Mouse (Mus musculus): ENCODE measurements at regions not wholly inside any gene's neighbourhood (a gene's known extent, or its start where the extent isn't known, plus 50 kb on each side); places are given as distances from the start of the nearest gene placed in this dataset.

DNA sequence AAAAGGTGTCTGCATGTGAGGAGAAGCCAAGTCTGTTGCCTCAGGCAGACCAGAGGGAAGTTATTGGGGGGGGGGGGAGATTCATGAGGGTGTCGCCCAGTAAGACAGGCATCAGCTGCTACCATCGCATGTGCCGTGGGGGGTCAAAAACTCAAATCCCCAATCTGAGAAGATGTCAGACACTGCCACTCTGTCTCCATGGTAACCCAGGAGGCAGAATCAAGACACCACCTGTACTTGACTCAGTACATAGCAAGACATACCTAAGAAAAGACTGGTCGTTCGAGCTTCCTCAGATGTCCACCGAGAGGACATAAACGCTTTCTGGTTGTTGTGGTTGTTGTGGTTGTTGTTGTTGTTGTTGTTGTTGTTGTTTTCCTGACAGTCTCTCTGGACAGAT, 418.1 kb downstream of the Plekhb2 start:
- Histone ChIP-seq H3K4me1 (ENCODE audit: control insufficient read depth in 1 of 2, insufficient read depth in 2 of 2, low read length in 2 of 2) (no peaks in the 10 kb centered on the region), H3K79me2 (ENCODE audit: control insufficient read depth, insufficient read depth, low read length, poor library complexity) (no peaks in the 10 kb centered on the region), H3K9me3 (replicated peaks; ENCODE audit: insufficient read depth, low read length) (no peaks in the 10 kb centered on the region), H3K27me3 (ENCODE audit: control insufficient read depth in 1 of 2, insufficient read depth in 2 of 2, low read length in 2 of 2) (no peaks in the 10 kb centered on the region), H3K36me3 (ENCODE audit: control insufficient read depth in 1 of 2, insufficient read depth in 2 of 2, low read length in 2 of 2) (no peaks in the 10 kb centered on the region), H3K4me3 (ENCODE audit: control insufficient read depth in 1 of 2, insufficient read depth in 1 of 2, low read depth in 2 of 2, low read length in 2 of 2) (no peak overlapping the region), H3K9ac (ENCODE audit: control insufficient read depth, low read depth, low read length, poor library complexity, severe bottlenecking) (no peak overlapping the region), H3K27ac (ENCODE audit: control insufficient read depth, low read depth, low read length) (no peak overlapping the region)
- no peak for DNase-seq (ENCODE audit: low read depth, low spot score)
- no peak for TF ChIP-seq POLR2A (IDR thresholded peaks at IDR 0.05; ENCODE audit: control insufficient read depth in 1 of 2, insufficient read depth in 1 of 2, low read depth in 1 of 2, low read length in 2 of 2, poor library complexity in 1 of 2)
- no peak for TF ChIP-seq CTCF (IDR thresholded peaks at IDR 0.05 in 2 of 3, conservative IDR thresholded peaks at IDR 0.05 in 1 of 3; ENCODE audit: control insufficient read depth in 1 of 3, insufficient read depth in 1 of 3, low read depth in 2 of 3, low read length in 3 of 3, poor library complexity in 1 of 3, severe bottlenecking in 1 of 3)
- TF ChIP-seq TAL1 (IDR thresholded peaks at IDR 0.05; ENCODE audit: low read length) = no peak
- no peak for TF ChIP-seq RAD21 (IDR thresholded peaks at IDR 0.05; ENCODE audit: low read depth, low read length)
- TF ChIP-seq NELFE (IDR thresholded peaks at IDR 0.05; ENCODE audit: low read depth, low read length) = no peak
- TF ChIP-seq EP300 (IDR thresholded peaks at IDR 0.05; ENCODE audit: low read depth in 1 of 2, low read length in 2 of 2) = no peak
- no peak for TF ChIP-seq RCOR1 (IDR thresholded peaks at IDR 0.05; ENCODE audit: low read depth, low read length)

DNA sequence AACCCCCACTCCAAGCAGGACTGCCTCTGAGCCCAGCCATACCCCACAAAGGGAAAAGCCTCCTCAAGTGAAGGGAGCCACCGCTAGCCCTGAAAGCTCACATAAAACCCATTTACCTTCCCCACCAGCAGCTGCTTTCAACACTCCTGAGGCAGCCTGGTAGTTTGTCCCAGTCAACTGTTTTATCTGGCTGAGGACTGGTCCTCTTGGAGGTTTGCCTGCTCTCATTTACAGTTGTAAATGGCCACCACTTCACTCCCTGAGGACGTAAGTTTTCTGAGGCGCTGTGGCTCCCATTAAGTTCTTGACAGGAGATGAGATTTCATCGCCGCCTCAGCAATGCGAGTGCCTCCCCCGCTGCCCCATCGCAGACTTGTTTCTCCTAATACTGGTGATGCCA, 425.2 kb downstream of the Plekhb2 start:
- no peak overlapping the region for H3K9ac ChIP-seq (ENCODE audit: control insufficient read depth, low read depth, low read length, poor library complexity, severe bottlenecking)
- H3K27ac ChIP-seq (ENCODE audit: control insufficient read depth, low read depth, low read length) = no peak overlapping the region
- H3K79me2 ChIP-seq (ENCODE audit: control insufficient read depth, insufficient read depth, low read length, poor library complexity) = no peaks in the 10 kb centered on the region
- TF ChIP-seq RCOR1 (IDR thresholded peaks at IDR 0.05; ENCODE audit: low read depth, low read length) (no peak), POLR2AphosphoS5 (IDR thresholded peaks at IDR 0.05; ENCODE audit: borderline replicate concordance, low read depth, low read length) (no peak), ZC3H11A (IDR thresholded peaks at IDR 0.05; ENCODE audit: low read depth, low read length) (no peak), UBTF (IDR thresholded peaks at IDR 0.05; ENCODE audit: borderline replicate concordance, insufficient read depth, low read depth, low read length) (no peak), MYB (IDR thresholded peaks at IDR 0.05; ENCODE audit: low read depth, low read length) (no peak), RAD21 (IDR thresholded peaks at IDR 0.05; ENCODE audit: low read depth, low read length) (no peak), TAL1 (IDR thresholded peaks at IDR 0.05; ENCODE audit: low read length) (no peak), MAZ (IDR thresholded peaks at IDR 0.05; ENCODE audit: low read depth, low read length) (no peak), JUND (IDR thresholded peaks at IDR 0.05; ENCODE audit: low read depth, low read length) (no peak), NRF1 (IDR thresholded peaks at IDR 0.05; ENCODE audit: insufficient read depth, low read depth, low read length, poor library complexity, severe bottlenecking) (no peak), ZMIZ1 (IDR thresholded peaks at IDR 0.05; ENCODE audit: low read depth, low read length) (no peak), TCF12 (IDR thresholded peaks at IDR 0.05; ENCODE audit: low read depth, low read length) (no peak), USF2 (IDR thresholded peaks at IDR 0.05; ENCODE audit: borderline replicate concordance in 1 of 2, insufficient read depth in 1 of 2, low read depth in 1 of 2, low read length in 2 of 2) (no peak), USF1 (IDR thresholded peaks at IDR 0.05; ENCODE audit: low read depth, low read length) (no peak), SMC3 (IDR thresholded peaks at IDR 0.05; ENCODE audit: low read depth, low read length) (no peak), MYC (IDR thresholded peaks at IDR 0.05; ENCODE audit: low read depth, low read length) (no peak), CTCF (IDR thresholded peaks at IDR 0.05 in 2 of 3, conservative IDR thresholded peaks at IDR 0.05 in 1 of 3; ENCODE audit: control insufficient read depth in 1 of 3, insufficient read depth in 1 of 3, low read depth in 2 of 3, low read length in 3 of 3, poor library complexity in 1 of 3, severe bottlenecking in 1 of 3) (no peak), ZKSCAN1 (IDR thresholded peaks at IDR 0.05; ENCODE audit: low read depth, low read length) (no peak), KAT2A (conservative IDR thresholded peaks at IDR 0.05; ENCODE audit: low read depth, low read length) (no peak), NELFE (IDR thresholded peaks at IDR 0.05; ENCODE audit: low read depth, low read length) (no peak)
- DNase-seq (ENCODE audit: low read depth, low spot score) = no peak
- H3K27me3 ChIP-seq (ENCODE audit: control insufficient read depth in 1 of 2, insufficient read depth in 2 of 2, low read length in 2 of 2) = no peaks in the 10 kb centered on the region
- no peaks in the 10 kb centered on the region for H3K9me3 ChIP-seq (replicated peaks; ENCODE audit: insufficient read depth, low read length)
- H3K36me3 ChIP-seq (ENCODE audit: control insufficient read depth in 1 of 2, insufficient read depth in 2 of 2, low read length in 2 of 2) = no peaks in the 10 kb centered on the region
- H3K4me3 ChIP-seq (ENCODE audit: control insufficient read depth in 1 of 2, insufficient read depth in 1 of 2, low read depth in 2 of 2, low read length in 2 of 2) = no peak overlapping the region
- no peaks in the 10 kb centered on the region for H3K4me1 ChIP-seq (ENCODE audit: control insufficient read depth in 1 of 2, insufficient read depth in 2 of 2, low read length in 2 of 2)
